Mouse (Mus musculus): ENCODE results near the gene Rpl19. TPM values are rescaled to one million over a fixed set of nuclear protein-coding genes. Genes with fewer than 3 reads are reported as not detected.

The Rpl19 gene
- total and polyA plus RNA-seq, 2 experiments from 2014 or later, result 588 to 622 TPM

DNA sequence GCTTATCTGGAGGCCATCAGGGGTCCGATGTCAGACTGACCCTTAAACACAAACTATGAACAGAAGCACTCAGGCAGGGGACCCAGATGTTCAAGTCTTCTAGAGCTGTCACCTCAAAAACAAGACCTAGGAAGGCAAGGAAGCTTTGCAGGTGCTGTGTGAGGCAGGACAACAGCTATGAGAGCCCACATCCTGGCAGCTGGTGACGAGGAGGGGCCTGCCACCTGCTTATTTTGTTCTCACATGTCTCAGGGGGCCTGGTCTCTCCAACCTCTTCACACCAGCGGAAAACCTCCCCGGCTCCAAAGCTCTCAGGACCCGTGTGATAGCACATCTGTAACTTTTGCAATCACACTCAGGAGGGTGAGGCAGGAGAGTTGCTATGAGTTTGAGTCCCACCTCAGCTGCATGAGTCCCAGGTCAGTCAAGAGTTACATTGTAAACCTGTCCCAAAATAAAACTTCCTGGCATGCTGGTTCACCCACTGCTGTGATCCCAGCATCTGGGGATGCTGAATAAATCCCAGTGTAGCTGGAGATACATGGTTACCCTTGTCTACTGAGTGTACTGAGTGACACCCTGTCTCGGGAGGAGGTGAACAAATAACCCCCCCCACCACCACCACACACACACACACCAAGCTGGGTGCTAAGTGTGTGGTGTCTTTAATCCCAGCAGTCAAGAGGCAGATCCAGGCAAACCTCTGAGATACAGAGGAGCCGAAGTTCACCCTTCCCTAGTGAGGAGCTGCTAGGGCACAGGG, 26.0 kb upstream of the Rpl19 start:
- H3K9ac ChIP-seq (replicated peaks; ENCODE audit: low read depth, low read length), result no peak overlapping the region
- 32% methylated on average over 7 of the region's 7 CpGs for WGBS
- H3K4me1 ChIP-seq (ENCODE audit: control insufficient read depth, insufficient read depth), result peaks cover 15% of the 10 kb centered on the region; the same call in 1 of the 2 replicates
- DNase-seq (ENCODE audit: low spot score), result no peak
- TF ChIP-seq CTCF (IDR thresholded peaks at IDR 0.05; ENCODE audit: low read depth) (no peak), EP300 (IDR thresholded peaks at IDR 0.05; ENCODE audit: low read depth) (no peak)
- H3K27ac ChIP-seq (ENCODE audit: low read depth), result peak overlapping the region; percentile 54; the same call in 1 of the 2 replicates
- peaks cover 23% of the 10 kb centered on the region for H3K27me3 ChIP-seq (ENCODE audit: control insufficient read depth, insufficient read depth, low read length)
- H3K4me2 ChIP-seq (ENCODE audit: low read depth, low read length), result no peak overlapping the region
- H3K9me3 ChIP-seq (replicated peaks; ENCODE audit: control insufficient read depth, low read length), result no peaks in the 10 kb centered on the region
- no peak overlapping the region for H3K4me3 ChIP-seq (ENCODE audit: low read depth, low read length)
- no peaks in the 10 kb centered on the region for H3K36me3 ChIP-seq (replicated peaks; ENCODE audit: control insufficient read depth, insufficient read depth, low read length)
- no peak for ATAC-seq (ENCODE audit: insufficient read depth, low read depth)

DNA sequence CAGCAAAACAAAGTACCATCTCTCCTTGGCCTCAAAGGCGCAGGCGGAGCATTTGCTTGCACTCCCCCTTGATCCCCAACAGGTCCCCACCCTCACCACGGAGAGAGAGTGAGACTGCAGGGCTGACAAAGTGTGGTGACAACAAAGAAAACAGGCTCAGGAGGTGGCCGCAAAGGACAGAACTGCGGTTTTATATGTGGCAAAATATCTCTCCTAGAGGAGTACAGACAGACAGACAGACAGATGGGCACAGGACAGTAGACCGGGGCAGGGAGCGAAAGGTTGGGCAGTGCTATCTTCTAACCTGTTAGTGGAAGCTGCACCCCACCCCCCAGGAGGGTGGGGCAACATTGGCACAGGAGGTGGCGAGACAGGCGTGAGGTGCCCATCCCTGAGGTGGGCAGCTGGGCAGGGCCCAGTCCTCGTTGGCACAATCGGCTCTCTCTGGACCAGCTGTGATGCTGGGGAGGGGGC, 25.1 kb upstream of the Rpl19 start:
- H3K4me2 ChIP-seq (ENCODE audit: low read depth, low read length), result peak overlapping the region; percentile 54; the same call in 1 of the 2 replicates
- TF ChIP-seq EP300 (IDR thresholded peaks at IDR 0.05; ENCODE audit: low read depth) (no peak), CTCF (IDR thresholded peaks at IDR 0.05; ENCODE audit: low read depth) (no peak)
- H3K36me3 ChIP-seq (replicated peaks; ENCODE audit: control insufficient read depth, insufficient read depth, low read length), result no peaks in the 10 kb centered on the region
- ATAC-seq (ENCODE audit: insufficient read depth, low read depth), result no peak
- peaks cover 15% of the 10 kb centered on the region; the same call in 1 of the 2 replicates for H3K4me1 ChIP-seq (ENCODE audit: control insufficient read depth, insufficient read depth)
- H3K27me3 ChIP-seq (ENCODE audit: control insufficient read depth, insufficient read depth, low read length), result peaks cover 23% of the 10 kb centered on the region
- WGBS, result 46% methylated on average over 11 of the region's 11 CpGs
- no peak overlapping the region for H3K4me3 ChIP-seq (ENCODE audit: low read depth, low read length)
- no peaks in the 10 kb centered on the region for H3K9me3 ChIP-seq (replicated peaks; ENCODE audit: control insufficient read depth, low read length)
- DNase-seq (ENCODE audit: low spot score), result no peak
- H3K27ac ChIP-seq (ENCODE audit: low read depth), result peak overlapping the region; percentile 22; the same call in 1 of the 2 replicates
- no peak overlapping the region for H3K9ac ChIP-seq (replicated peaks; ENCODE audit: low read depth, low read length)

DNA sequence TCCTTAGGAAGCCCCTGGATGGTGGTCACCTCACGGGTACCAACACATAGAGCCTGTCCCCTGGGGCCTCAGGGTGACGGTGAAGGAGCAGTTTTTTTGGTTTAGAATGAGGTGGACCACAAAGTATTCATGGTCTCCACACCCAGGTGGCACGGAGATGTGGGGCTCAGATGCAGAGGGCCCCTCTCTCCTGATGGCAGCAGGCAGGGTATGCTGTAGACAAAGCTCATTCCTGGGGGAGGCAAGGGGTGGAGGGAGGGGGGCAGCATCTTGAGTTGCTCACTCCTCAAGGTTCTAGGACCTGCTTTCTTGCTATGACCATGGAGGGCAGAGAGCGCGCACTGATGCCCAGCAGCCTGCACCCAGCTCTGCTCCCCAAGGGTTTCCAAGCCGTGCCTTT, 24.5 kb upstream of the Rpl19 start:
- peaks cover 15% of the 10 kb centered on the region; the same call in 1 of the 2 replicates for H3K4me1 ChIP-seq (ENCODE audit: control insufficient read depth, insufficient read depth)
- DNase-seq (ENCODE audit: low spot score) (no peak), ATAC-seq (ENCODE audit: insufficient read depth, low read depth) (no peak)
- H3K4me3 ChIP-seq (ENCODE audit: low read depth, low read length), result no peak overlapping the region
- WGBS, result 57% methylated on average over 6 of the region's 6 CpGs
- H3K27me3 ChIP-seq (ENCODE audit: control insufficient read depth, insufficient read depth, low read length), result peaks cover 23% of the 10 kb centered on the region
- H3K27ac ChIP-seq (ENCODE audit: low read depth), result peak overlapping the region; percentile 22; the same call in 1 of the 2 replicates
- H3K4me2 ChIP-seq (ENCODE audit: low read depth, low read length), result peak overlapping the region; percentile 54; the same call in 1 of the 2 replicates
- TF ChIP-seq EP300 (IDR thresholded peaks at IDR 0.05; ENCODE audit: low read depth), result no peak
- TF ChIP-seq CTCF (IDR thresholded peaks at IDR 0.05; ENCODE audit: low read depth), result no peak
- no peak overlapping the region; the same call in 1 of the 2 replicates for H3K9ac ChIP-seq (replicated peaks; ENCODE audit: low read depth, low read length)
- H3K36me3 ChIP-seq (replicated peaks; ENCODE audit: control insufficient read depth, insufficient read depth, low read length), result no peaks in the 10 kb centered on the region
- H3K9me3 ChIP-seq (replicated peaks; ENCODE audit: control insufficient read depth, low read length), result no peaks in the 10 kb centered on the region

DNA sequence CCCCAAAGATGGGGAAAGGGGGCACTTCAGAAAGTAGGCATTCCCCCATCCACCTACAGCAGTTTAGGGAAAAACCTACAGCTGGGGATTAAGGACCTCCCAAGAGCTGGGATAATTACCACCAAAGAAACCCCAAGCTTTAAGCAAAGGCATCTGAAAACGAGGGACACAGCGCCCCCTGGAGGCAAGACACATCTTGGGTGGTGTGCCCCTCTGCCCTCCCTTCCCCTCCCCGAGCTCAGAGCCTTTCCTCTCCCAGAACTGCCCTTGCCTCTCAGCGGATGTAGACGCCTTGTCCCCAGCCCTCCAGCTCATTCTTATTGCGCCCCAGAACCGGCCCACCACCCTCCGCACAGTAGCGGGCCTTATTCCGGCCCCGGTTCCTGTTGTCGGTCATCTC, 23.9 kb upstream of the Rpl19 start:
- H3K4me1 ChIP-seq (ENCODE audit: control insufficient read depth, insufficient read depth), result peaks cover 15% of the 10 kb centered on the region; the same call in 1 of the 2 replicates
- peak overlapping the region; percentile 24 for H3K4me3 ChIP-seq (ENCODE audit: low read depth, low read length)
- no peak for TF ChIP-seq EP300 (IDR thresholded peaks at IDR 0.05; ENCODE audit: low read depth)
- peak; percentile 68 for TF ChIP-seq CTCF (IDR thresholded peaks at IDR 0.05; ENCODE audit: low read depth)
- WGBS, result 8% methylated on average over 12 of the region's 12 CpGs
- ATAC-seq (ENCODE audit: insufficient read depth, low read depth) (peak; percentile 32; the same call in 1 of the 2 replicates), DNase-seq (ENCODE audit: low spot score) (no peak)
- peaks cover 23% of the 10 kb centered on the region for H3K27me3 ChIP-seq (ENCODE audit: control insufficient read depth, insufficient read depth, low read length)
- no peak overlapping the region; the same call in 1 of the 2 replicates for H3K9ac ChIP-seq (replicated peaks; ENCODE audit: low read depth, low read length)
- no peak overlapping the region for H3K27ac ChIP-seq (ENCODE audit: low read depth)
- no peaks in the 10 kb centered on the region for H3K9me3 ChIP-seq (replicated peaks; ENCODE audit: control insufficient read depth, low read length)
- peak overlapping the region; percentile 54 for H3K4me2 ChIP-seq (ENCODE audit: low read depth, low read length)
- no peaks in the 10 kb centered on the region for H3K36me3 ChIP-seq (replicated peaks; ENCODE audit: control insufficient read depth, insufficient read depth, low read length)

DNA sequence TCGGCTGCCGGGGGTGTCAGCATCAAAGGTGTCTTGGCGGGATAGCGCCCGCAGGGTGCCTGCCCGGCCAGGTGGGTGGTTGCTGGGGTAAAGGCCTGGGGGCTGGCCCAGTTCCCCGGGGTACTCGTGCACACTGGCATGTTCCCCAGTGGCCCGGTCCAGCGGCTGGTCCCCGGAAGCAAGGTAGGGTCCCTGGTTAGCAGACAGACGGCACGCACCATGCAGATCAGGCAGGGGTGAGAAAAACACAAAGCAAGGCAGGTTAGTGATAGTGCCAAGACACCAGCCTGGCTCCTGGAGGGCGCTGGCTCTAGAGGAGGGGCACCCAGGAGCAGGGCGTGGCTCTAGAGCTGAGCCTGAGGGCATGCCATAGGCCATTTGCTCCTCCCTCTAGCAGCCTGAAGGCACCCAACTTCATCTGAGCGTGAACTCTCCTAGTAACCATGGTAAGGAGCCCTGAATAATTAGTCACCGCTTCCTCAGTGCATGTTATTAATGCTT, 23.3 kb upstream of the Rpl19 start:
- Histone ChIP-seq H3K4me2 (ENCODE audit: low read depth, low read length) (peak overlapping the region; percentile 54), H3K4me3 (ENCODE audit: low read depth, low read length) (peak overlapping the region; percentile 24; the same call in 1 of the 2 replicates), H3K4me1 (ENCODE audit: control insufficient read depth, insufficient read depth) (peaks cover 15% of the 10 kb centered on the region; the same call in 1 of the 2 replicates), H3K36me3 (replicated peaks; ENCODE audit: control insufficient read depth, insufficient read depth, low read length) (no peaks in the 10 kb centered on the region), H3K27ac (ENCODE audit: low read depth) (no peak overlapping the region), H3K27me3 (ENCODE audit: control insufficient read depth, insufficient read depth, low read length) (peaks cover 23% of the 10 kb centered on the region), H3K9ac (replicated peaks; ENCODE audit: low read depth, low read length) (no peak overlapping the region), H3K9me3 (replicated peaks; ENCODE audit: control insufficient read depth, low read length) (no peaks in the 10 kb centered on the region)
- WGBS, result 41% methylated on average over 17 of the region's 17 CpGs
- TF ChIP-seq CTCF (IDR thresholded peaks at IDR 0.05; ENCODE audit: low read depth), result no peak
- TF ChIP-seq EP300 (IDR thresholded peaks at IDR 0.05; ENCODE audit: low read depth), result no peak
- no peak for DNase-seq (ENCODE audit: low spot score)
- ATAC-seq (ENCODE audit: insufficient read depth, low read depth), result no peak
